Mouse (Mus musculus) splenic B cell, adult 2 months (primary cell): ENCODE data around the gene Trp73.
A peak's percentile ranks its signal among the peaks of the same experiment; 100 is the strongest.

Experiments used
- DNase-seq: peaks from one replicate; pipeline ENCODE4 v3.0.0-alpha.2; 2011; ENCODE audit warnings: low read depth, low spot score
- H3K27me3 ChIP-seq: 2 replicates; pipeline ENCODE4 v1.6.1; 2012; ENCODE audit warnings: mild to moderate bottlenecking, low read length, moderate library complexity, mixed read lengths; ENCODE audit not compliant: control insufficient read depth, poor library complexity, insufficient read depth, severe bottlenecking
- H3K36me3 ChIP-seq: 2 replicates; pipeline ENCODE4 v1.6.1; 2012; ENCODE audit warnings: mild to moderate bottlenecking, low read length, moderate library complexity, mixed read lengths; ENCODE audit not compliant: control insufficient read depth, poor library complexity, insufficient read depth, severe bottlenecking

Gene Trp73

GRCm38 (mm10) chr4:154159961-154160537 is 20.0 kb upstream of the Trp73 start:
- H3K27me3 ChIP-seq = no peaks in the 10 kb centered on the region
- peak; percentile 22 for DNase-seq
- H3K36me3 ChIP-seq = peaks cover 7% of the 10 kb centered on the region

GRCm38 (mm10) chr4:154159002-154159401 is 19.0 kb upstream of the Trp73 start:
- no peaks in the 10 kb centered on the region for H3K27me3 ChIP-seq
- DNase-seq = peak; percentile 90
- H3K36me3 ChIP-seq = peaks cover 8% of the 10 kb centered on the region

- peaks cover 8% of the 10 kb centered on the region for H3K36me3 ChIP-seq
- DNase-seq = no peak
- no peaks in the 10 kb centered on the region for H3K27me3 ChIP-seq
Observed at GRCm38 (mm10) chr4:154157970-154158662, 18.1 kb upstream of the Trp73 start.

- Histone ChIP-seq H3K27me3 (no peaks in the 10 kb centered on the region), H3K36me3 (peaks cover 10% of the 10 kb centered on the region)
- no peak for DNase-seq
Observed at GRCm38 (mm10) chr4:154156050-154156449, 16.0 kb upstream of the Trp73 start.

- DNase-seq = no peak
- H3K27me3 ChIP-seq = no peaks in the 10 kb centered on the region
- peaks cover 10% of the 10 kb centered on the region for H3K36me3 ChIP-seq
Observed at GRCm38 (mm10) chr4:154154104-154154503, 14.1 kb upstream of the Trp73 start.

GRCm38 (mm10) chr4:154146342-154146741 is 6.3 kb upstream of the Trp73 start:
- Histone ChIP-seq H3K27me3 (no peaks in the 10 kb centered on the region), H3K36me3 (no peaks in the 10 kb centered on the region)
- no peak for DNase-seq

GRCm38 (mm10) chr4:154144712-154145111 is 4.7 kb upstream of the Trp73 start:
- no peak for DNase-seq
- no peaks in the 10 kb centered on the region; the same call in 1 of the 2 replicates for H3K27me3 ChIP-seq
- H3K36me3 ChIP-seq = no peaks in the 10 kb centered on the region

- Histone ChIP-seq H3K36me3 (no peaks in the 10 kb centered on the region), H3K27me3 (peaks cover 4% of the 10 kb centered on the region; the same call in 1 of the 2 replicates)
- peak; percentile 90 for DNase-seq
Observed at GRCm38 (mm10) chr4:154142211-154143040, 2.4 kb upstream of the Trp73 start, which contains the start of gene Wrap73. TSS of gene Wrap73 (plus strand) at chr4:154142372.

GRCm38 (mm10) chr4:154141009-154141867 is 1.2 kb upstream of the Trp73 start:
- Histone ChIP-seq H3K27me3 (peaks cover 4% of the 10 kb centered on the region; the same call in 1 of the 2 replicates), H3K36me3 (no peaks in the 10 kb centered on the region)
- peak; percentile 33 for DNase-seq

GRCm38 (mm10) chr4:154140213-154141008 is 403 bp upstream of the Trp73 start:
- H3K27me3 ChIP-seq = peaks cover 4% of the 10 kb centered on the region; the same call in 1 of the 2 replicates
- H3K36me3 ChIP-seq = no peaks in the 10 kb centered on the region
- DNase-seq = peak; percentile 33

GRCm38 (mm10) chr4:154139671-154140181 is 282 bp downstream of the Trp73 start:
- Histone ChIP-seq H3K36me3 (no peaks in the 10 kb centered on the region), H3K27me3 (peaks cover 4% of the 10 kb centered on the region; the same call in 1 of the 2 replicates)
- peak; percentile 31 for DNase-seq

- Histone ChIP-seq H3K36me3 (no peaks in the 10 kb centered on the region), H3K27me3 (peaks cover 4% of the 10 kb centered on the region)
- no peak for DNase-seq
Observed at GRCm38 (mm10) chr4:154137139-154137538, 2.9 kb downstream of the Trp73 start.

- Histone ChIP-seq H3K36me3 (no peaks in the 10 kb centered on the region), H3K27me3 (peaks cover 4% of the 10 kb centered on the region; the same call in 1 of the 2 replicates)
- no peak for DNase-seq
Observed at GRCm38 (mm10) chr4:154134803-154135202, 5.2 kb downstream of the Trp73 start.
